Mouse (Mus musculus): ENCODE measurements around the gene Ascc3. TPM values are rescaled to one million over a fixed set of nuclear protein-coding genes. Genes with fewer than 3 reads are reported as not detected.

Ascc3 gene
- polyA plus RNA-seq, 1 experiment: 16.1 TPM

DNA sequence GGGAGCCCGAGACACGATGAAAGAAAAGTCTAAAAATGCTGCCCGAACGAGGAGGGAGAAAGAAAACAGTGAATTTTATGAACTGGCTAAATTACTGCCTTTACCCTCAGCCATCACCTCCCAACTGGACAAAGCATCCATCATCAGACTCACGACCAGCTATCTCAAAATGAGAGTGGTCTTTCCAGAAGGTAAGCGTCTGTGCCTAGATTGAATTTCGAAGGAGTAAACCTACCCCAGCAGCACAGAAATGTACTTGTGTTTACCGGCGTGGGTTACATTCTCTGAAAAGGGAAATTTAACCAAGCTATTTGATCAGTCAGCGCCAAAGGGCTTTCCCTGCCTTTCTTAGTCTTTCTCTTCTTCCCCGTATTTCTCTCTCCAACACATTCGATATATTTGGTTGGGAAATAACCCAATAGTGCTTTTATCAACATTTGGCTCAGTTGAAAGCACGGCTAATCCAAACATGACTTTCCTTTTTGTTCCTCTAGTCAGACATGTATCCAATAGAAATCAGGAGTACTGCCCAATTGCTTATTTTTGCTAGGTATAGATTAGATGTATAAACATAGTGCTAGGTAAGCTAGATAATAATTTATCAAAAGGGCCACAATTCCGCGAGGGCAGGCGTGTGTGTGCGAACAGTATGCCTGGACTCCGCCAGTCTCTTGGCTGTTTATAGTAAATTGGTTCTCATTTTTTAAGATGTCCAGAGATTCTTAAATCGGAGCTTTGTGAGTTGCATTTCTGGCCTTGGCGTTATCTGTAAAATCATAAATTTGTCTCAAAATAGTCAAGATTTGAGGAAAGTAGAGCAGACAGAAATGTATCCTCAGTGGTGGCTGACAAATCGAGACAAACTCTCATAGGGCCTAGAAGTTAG is 303.7 kb downstream of the Ascc3 start:
- peak in 1 of 2 experiments; percentile 9 for DNase-seq
- WGBS: 9% methylated on average over 21 of the region's 21 CpGs
- TF ChIP-seq CTCF (IDR thresholded peaks at IDR 0.05; ENCODE audit: borderline replicate concordance, insufficient read depth, low read depth, low read length): no peak
- no peak for TF ChIP-seq POLR2A (IDR thresholded peaks at IDR 0.05; ENCODE audit: borderline replicate concordance, insufficient read depth, low read length)
- Histone ChIP-seq H3K27ac (ENCODE audit: insufficient read depth, low read length) (no peak overlapping the region), H3K4me1 (ENCODE audit: control insufficient read depth, insufficient read depth, low read length) (no peaks in the 10 kb centered on the region; the same call in 1 of the 2 replicates), H3K4me3 (replicated peaks; ENCODE audit: insufficient read depth, low read depth, low read length) (no peak overlapping the region), H3K27me3 (ENCODE audit: control insufficient read depth, insufficient read depth, low read length) (peaks cover 25% of the 10 kb centered on the region; the same call in 1 of the 2 replicates)

DNA sequence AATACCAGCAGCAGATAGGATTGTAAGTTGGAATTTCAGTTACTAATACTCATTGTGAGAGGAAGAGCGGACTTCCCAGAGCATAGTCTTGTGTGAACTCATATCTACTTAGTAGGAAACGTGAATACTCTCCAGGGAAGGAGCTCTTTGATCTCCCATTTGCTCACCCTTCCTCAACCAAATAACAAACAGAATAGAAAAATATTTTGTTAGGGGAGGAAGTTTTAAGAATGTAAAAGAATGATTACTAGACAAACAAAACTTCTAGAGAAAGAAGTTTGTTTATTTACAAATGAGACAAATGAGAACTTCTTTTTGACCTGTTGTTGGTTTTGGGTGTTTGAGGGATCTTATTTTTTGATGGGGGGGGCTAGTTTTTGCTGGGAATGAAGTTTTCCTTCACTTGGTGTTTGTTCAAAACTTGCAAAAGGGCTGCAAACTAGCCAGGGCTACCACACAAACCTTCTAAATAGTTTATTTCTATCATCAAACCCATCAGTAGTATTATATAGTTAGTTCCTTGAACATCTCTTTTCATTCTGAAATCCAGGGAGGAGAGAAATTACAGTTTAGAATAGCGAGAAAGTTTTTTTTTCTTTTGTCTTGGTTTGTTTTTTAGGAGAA is 304.4 kb downstream of the Ascc3 start:
- Histone ChIP-seq H3K27me3 (ENCODE audit: control insufficient read depth, insufficient read depth, low read length) (peaks cover 29% of the 10 kb centered on the region; the same call in 1 of the 2 replicates), H3K4me1 (ENCODE audit: control insufficient read depth, insufficient read depth, low read length) (no peaks in the 10 kb centered on the region; the same call in 1 of the 2 replicates), H3K27ac (ENCODE audit: insufficient read depth, low read length) (no peak overlapping the region), H3K4me3 (replicated peaks; ENCODE audit: insufficient read depth, low read depth, low read length) (no peak overlapping the region)
- no peak for TF ChIP-seq CTCF (IDR thresholded peaks at IDR 0.05; ENCODE audit: borderline replicate concordance, insufficient read depth, low read depth, low read length)
- no peak for TF ChIP-seq POLR2A (IDR thresholded peaks at IDR 0.05; ENCODE audit: borderline replicate concordance, insufficient read depth, low read length)
- 11% methylated on average over 3 of the region's 3 CpGs for WGBS
- DNase-seq: no peak

GRCm38 (mm10) chr10:50897530-50898471 is 305.3 kb downstream of the Ascc3 start:
- no peak overlapping the region for H3K27ac ChIP-seq (ENCODE audit: insufficient read depth, low read length)
- peaks cover 27% of the 10 kb centered on the region; the same call in 1 of the 2 replicates for H3K27me3 ChIP-seq (ENCODE audit: control insufficient read depth, insufficient read depth, low read length)
- no peak overlapping the region for H3K4me3 ChIP-seq (replicated peaks; ENCODE audit: insufficient read depth, low read depth, low read length)
- peak in 1 of 2 experiments; percentile 21 for DNase-seq
- H3K4me1 ChIP-seq (ENCODE audit: control insufficient read depth, insufficient read depth, low read length): no peaks in the 10 kb centered on the region; the same call in 1 of the 2 replicates
- TF ChIP-seq CTCF (IDR thresholded peaks at IDR 0.05; ENCODE audit: borderline replicate concordance, insufficient read depth, low read depth, low read length): no peak
- WGBS: 5% methylated on average over 32 of the region's 32 CpGs

GRCm38 (mm10) chr10:50898621-50899020 is 306.2 kb downstream of the Ascc3 start:
- Histone ChIP-seq H3K4me3 (replicated peaks; ENCODE audit: insufficient read depth, low read depth, low read length) (no peak overlapping the region), H3K27me3 (ENCODE audit: control insufficient read depth, insufficient read depth, low read length) (peaks cover 27% of the 10 kb centered on the region; the same call in 1 of the 2 replicates)
- WGBS: 19% methylated on average over 2 of the region's 2 CpGs

GRCm38 (mm10) chr10:50899846-50900745 is 307.6 kb downstream of the Ascc3 start:
- Histone ChIP-seq H3K4me3 (replicated peaks; ENCODE audit: insufficient read depth, low read depth, low read length) (no peak overlapping the region), H3K27me3 (ENCODE audit: control insufficient read depth, insufficient read depth, low read length) (peaks cover 33% of the 10 kb centered on the region; the same call in 1 of the 2 replicates), H3K27ac (ENCODE audit: insufficient read depth, low read length) (no peak overlapping the region), H3K4me1 (ENCODE audit: control insufficient read depth, insufficient read depth, low read length) (no peaks in the 10 kb centered on the region)
- TF ChIP-seq POLR2A (IDR thresholded peaks at IDR 0.05; ENCODE audit: borderline replicate concordance, insufficient read depth, low read length) (no peak), CTCF (IDR thresholded peaks at IDR 0.05; ENCODE audit: borderline replicate concordance, insufficient read depth, low read depth, low read length) (no peak)
- no peak for DNase-seq
- WGBS: 5% methylated on average over 21 of the region's 21 CpGs

More at GRCm38 (mm10) chr10:50898621-50899020, 306.2 kb downstream of the Ascc3 start:
- TF ChIP-seq POLR2A (IDR thresholded peaks at IDR 0.05; ENCODE audit: borderline replicate concordance, insufficient read depth, low read length) (no peak), CTCF (IDR thresholded peaks at IDR 0.05; ENCODE audit: borderline replicate concordance, insufficient read depth, low read depth, low read length) (no peak)
- Histone ChIP-seq H3K4me1 (ENCODE audit: control insufficient read depth, insufficient read depth, low read length) (no peaks in the 10 kb centered on the region; the same call in 1 of the 2 replicates), H3K27ac (ENCODE audit: insufficient read depth, low read length) (no peak overlapping the region)
- no peak for DNase-seq

Measured in cerebellum, adult 2 months (tissue).